Mouse (Mus musculus): ENCODE measurements around the gene Dock6. TPM values are rescaled to one million over a fixed set of nuclear protein-coding genes. Genes with fewer than 3 reads are reported as not detected.

Dock6 gene
- total and polyA plus RNA-seq, 3 experiments: 3.9 to 16.8 (median 11.6) TPM

GRCm38 (mm10) chr9:21759718-21760117 lies 92.7 kb downstream of the Dock6 start:
- H3K27me3 ChIP-seq (ENCODE audit: insufficient read depth, low read length): no peaks in the 10 kb centered on the region
- H3K4me1 ChIP-seq (ENCODE audit: insufficient read depth, low read depth, low read length): peaks cover 52% of the 10 kb centered on the region
- peaks cover 44% of the 10 kb centered on the region for H3K36me3 ChIP-seq (replicated peaks)
- TF ChIP-seq POLR2AphosphoS5 (IDR thresholded peaks at IDR 0.05; ENCODE audit: insufficient replicate concordance, low read depth, low read length) (no peak), GATA1 (IDR thresholded peaks at IDR 0.05; ENCODE audit: borderline replicate concordance, low read length) (no peak), CTCF (IDR thresholded peaks at IDR 0.05; ENCODE audit: low read depth, low read length) (no peak), TAL1 (conservative IDR thresholded peaks at IDR 0.05; ENCODE audit: low read depth, low read length) (no peak), GATA2 (IDR thresholded peaks at IDR 0.05; ENCODE audit: borderline replicate concordance, low read depth, low read length) (no peak)
- no peak for DNase-seq (ENCODE audit: low spot score)
- peak overlapping the region; percentile 89 for H3K4me3 ChIP-seq (ENCODE audit: low read depth, low read length)
- ATAC-seq (ENCODE audit: extremely low read depth, insufficient number of reproducible peaks, low FRiP score, poor library complexity, severe bottlenecking): no peak
- no peaks in the 10 kb centered on the region for H3K9me3 ChIP-seq (replicated peaks)

DNA sequence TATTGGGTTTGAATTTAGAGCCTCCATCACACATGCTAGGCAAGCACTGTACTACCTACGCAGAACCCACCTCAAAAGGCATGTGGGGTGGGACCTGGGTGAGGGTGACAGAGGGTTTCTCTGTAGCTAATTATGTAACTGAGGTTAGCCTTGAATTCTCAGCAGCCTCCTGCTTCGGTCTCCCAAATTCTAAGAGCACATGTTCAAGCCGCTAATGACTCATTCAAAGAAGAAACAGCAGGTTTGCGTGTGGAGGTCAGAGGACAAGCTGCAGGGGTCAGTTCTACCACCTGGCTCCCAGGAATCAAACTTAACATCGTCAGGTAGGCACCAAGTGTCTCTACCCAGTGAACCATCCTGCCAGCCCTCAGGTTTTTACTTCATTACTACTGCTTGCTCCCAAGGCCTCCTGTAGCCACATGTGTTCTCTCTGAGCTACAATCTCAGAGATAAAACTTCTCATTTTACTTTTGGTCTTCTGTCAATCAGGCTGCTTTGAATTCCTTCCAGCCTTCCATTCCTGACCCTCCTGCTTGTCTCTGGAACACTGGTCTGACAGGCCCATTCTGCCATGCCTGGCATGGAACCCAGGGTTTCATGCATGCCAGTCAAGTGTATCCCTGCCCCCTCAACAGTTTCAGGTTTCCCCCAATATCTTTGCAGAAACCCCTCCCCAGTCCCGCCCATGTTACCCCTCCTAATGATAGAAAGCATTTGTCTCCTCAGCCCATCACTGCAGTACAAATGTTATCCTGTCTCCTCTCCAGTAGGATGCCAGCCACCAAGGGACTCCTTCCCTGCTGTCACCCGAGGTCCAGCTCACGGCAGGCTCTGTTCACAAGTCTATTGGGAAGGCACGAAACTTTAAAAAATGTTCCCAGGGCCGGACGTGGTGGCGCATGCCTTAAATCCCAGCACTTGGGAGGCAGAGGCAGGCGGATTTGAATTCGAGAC lies 93.6 kb downstream of the Dock6 start:
- no peak for DNase-seq (ENCODE audit: low spot score)
- TF ChIP-seq GATA2 (IDR thresholded peaks at IDR 0.05; ENCODE audit: borderline replicate concordance, low read depth, low read length) (no peak), GATA1 (IDR thresholded peaks at IDR 0.05; ENCODE audit: borderline replicate concordance, low read length) (no peak), CTCF (IDR thresholded peaks at IDR 0.05; ENCODE audit: low read depth, low read length) (no peak), POLR2AphosphoS5 (IDR thresholded peaks at IDR 0.05; ENCODE audit: insufficient replicate concordance, low read depth, low read length) (no peak), TAL1 (conservative IDR thresholded peaks at IDR 0.05; ENCODE audit: low read depth, low read length) (no peak)
- no peaks in the 10 kb centered on the region for H3K9me3 ChIP-seq (replicated peaks)
- peak overlapping the region; percentile 89 for H3K4me3 ChIP-seq (ENCODE audit: low read depth, low read length)
- ATAC-seq (ENCODE audit: extremely low read depth, insufficient number of reproducible peaks, low FRiP score, poor library complexity, severe bottlenecking): no peak
- H3K27me3 ChIP-seq (ENCODE audit: insufficient read depth, low read length): no peaks in the 10 kb centered on the region
- H3K36me3 ChIP-seq (replicated peaks): peaks cover 53% of the 10 kb centered on the region
- H3K4me1 ChIP-seq (ENCODE audit: insufficient read depth, low read depth, low read length): peaks cover 52% of the 10 kb centered on the region

- Histone ChIP-seq H3K27me3 (ENCODE audit: insufficient read depth, low read length) (no peaks in the 10 kb centered on the region), H3K4me1 (ENCODE audit: insufficient read depth, low read depth, low read length) (peaks cover 53% of the 10 kb centered on the region), H3K9me3 (replicated peaks) (no peaks in the 10 kb centered on the region), H3K4me3 (ENCODE audit: low read depth, low read length) (no peak overlapping the region), H3K36me3 (replicated peaks) (peaks cover 88% of the 10 kb centered on the region)
- ATAC-seq (ENCODE audit: extremely low read depth, insufficient number of reproducible peaks, low FRiP score, poor library complexity, severe bottlenecking) (no peak), DNase-seq (ENCODE audit: low spot score) (no peak)
- TF ChIP-seq CTCF (IDR thresholded peaks at IDR 0.05; ENCODE audit: low read depth, low read length) (no peak), GATA1 (IDR thresholded peaks at IDR 0.05; ENCODE audit: borderline replicate concordance, low read length) (no peak), TAL1 (conservative IDR thresholded peaks at IDR 0.05; ENCODE audit: low read depth, low read length) (no peak), GATA2 (IDR thresholded peaks at IDR 0.05; ENCODE audit: borderline replicate concordance, low read depth, low read length) (no peak)
Measured at GRCm38 (mm10) chr9:21754516-21755321, 97.7 kb downstream of the Dock6 start.

GRCm38 (mm10) chr9:21754003-21754402 lies 98.4 kb downstream of the Dock6 start:
- no peak for ATAC-seq (ENCODE audit: extremely low read depth, insufficient number of reproducible peaks, low FRiP score, poor library complexity, severe bottlenecking)
- Histone ChIP-seq H3K4me1 (ENCODE audit: insufficient read depth, low read depth, low read length) (peaks cover 49% of the 10 kb centered on the region), H3K4me3 (ENCODE audit: low read depth, low read length) (no peak overlapping the region), H3K27me3 (ENCODE audit: insufficient read depth, low read length) (no peaks in the 10 kb centered on the region), H3K36me3 (replicated peaks) (peaks cover 92% of the 10 kb centered on the region), H3K9me3 (replicated peaks) (no peaks in the 10 kb centered on the region)
- DNase-seq (ENCODE audit: low spot score): no peak
- TF ChIP-seq TAL1 (conservative IDR thresholded peaks at IDR 0.05; ENCODE audit: low read depth, low read length): no peak
- no peak for TF ChIP-seq CTCF (IDR thresholded peaks at IDR 0.05; ENCODE audit: low read depth, low read length)
- no peak for TF ChIP-seq GATA1 (IDR thresholded peaks at IDR 0.05; ENCODE audit: borderline replicate concordance, low read length)
- no peak for TF ChIP-seq POLR2AphosphoS5 (IDR thresholded peaks at IDR 0.05; ENCODE audit: insufficient replicate concordance, low read depth, low read length)
- no peak for TF ChIP-seq GATA2 (IDR thresholded peaks at IDR 0.05; ENCODE audit: borderline replicate concordance, low read depth, low read length)

DNA sequence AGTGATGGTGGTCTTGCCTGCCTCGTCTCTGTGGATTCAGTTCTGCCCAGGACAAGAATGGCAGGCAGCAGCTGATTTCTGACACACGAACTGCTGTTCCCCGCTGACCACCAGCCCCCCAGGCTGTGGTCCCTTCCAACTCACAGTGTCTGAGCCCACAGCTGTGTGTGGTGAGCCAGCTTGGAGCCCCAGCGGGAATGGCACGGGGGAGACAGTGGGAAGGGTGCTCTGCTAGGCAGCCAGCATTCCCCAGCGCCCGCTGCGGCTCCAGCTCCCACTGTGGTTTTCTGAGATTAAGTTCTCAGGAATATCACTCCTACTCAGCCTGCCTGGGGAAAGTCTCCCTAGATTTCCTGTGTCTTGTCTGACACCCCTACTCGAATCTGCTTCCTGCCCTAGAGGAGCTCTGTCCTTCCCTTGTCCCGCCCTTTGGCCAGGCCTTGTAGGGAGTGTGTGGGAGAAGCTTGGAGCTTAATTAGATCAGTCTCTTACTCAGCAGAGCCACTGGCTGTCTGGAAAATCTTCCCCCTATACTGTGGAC lies 100.1 kb downstream of the Dock6 start:
- Histone ChIP-seq H3K9me3 (replicated peaks) (no peaks in the 10 kb centered on the region), H3K36me3 (replicated peaks) (peaks cover 92% of the 10 kb centered on the region), H3K4me3 (ENCODE audit: low read depth, low read length) (no peak overlapping the region), H3K27me3 (ENCODE audit: insufficient read depth, low read length) (no peaks in the 10 kb centered on the region), H3K4me1 (ENCODE audit: insufficient read depth, low read depth, low read length) (peaks cover 44% of the 10 kb centered on the region)
- ATAC-seq (ENCODE audit: extremely low read depth, insufficient number of reproducible peaks, low FRiP score, poor library complexity, severe bottlenecking) (no peak), DNase-seq (ENCODE audit: low spot score) (no peak)
- TF ChIP-seq GATA1 (IDR thresholded peaks at IDR 0.05; ENCODE audit: borderline replicate concordance, low read length) (no peak), POLR2AphosphoS5 (IDR thresholded peaks at IDR 0.05; ENCODE audit: insufficient replicate concordance, low read depth, low read length) (no peak), TAL1 (conservative IDR thresholded peaks at IDR 0.05; ENCODE audit: low read depth, low read length) (no peak), CTCF (IDR thresholded peaks at IDR 0.05; ENCODE audit: low read depth, low read length) (no peak), GATA2 (IDR thresholded peaks at IDR 0.05; ENCODE audit: borderline replicate concordance, low read depth, low read length) (no peak)
